Comparison of ENCODE assay signal across 9 mouse cellular contexts in genomic region chr11:78152299-78153231, GRCm38 (mm10). TPM values are rescaled to one million over a fixed set of nuclear protein-coding genes. Genes with fewer than 3 reads are reported as not detected.
DNase-seq lines count a peak whose midpoint lies in the region; ATAC-seq lines count a peak whose summit lies in the region.
"Had no signal": no experiment of that assay in that cellular context is flagged by ENCODE, and none has a peak within 500 bp of the region (broad histone marks: within the 10 kb centered on the region; RNA-seq: fewer than 3 reads in every experiment).

No protein-coding gene starts in this region.

- no peaks in the 10 kb centered on the region for H3K27me3 ChIP-seq in neural tube, embryonic 12.5 days (replicated peaks)
- no peaks in the 10 kb centered on the region for H3K27me3 ChIP-seq in forebrain, embryonic 15.5 days
- no peaks in the 10 kb centered on the region for H3K27me3 ChIP-seq in neural tube, embryonic 13.5 days
- H3K27me3 ChIP-seq: Patski had no signal

- no peaks in the 10 kb centered on the region for H3K9me3 ChIP-seq in neural tube, embryonic 12.5 days
- H3K9me3 ChIP-seq in forebrain, embryonic 15.5 days, result no peaks in the 10 kb centered on the region
- H3K9me3 ChIP-seq in neural tube, embryonic 13.5 days, result no peaks in the 10 kb centered on the region

- H3K4me1 ChIP-seq in neural tube, embryonic 12.5 days, result peaks cover 11% of the 10 kb centered on the region; the same call in 1 of the 2 replicates
- H3K4me1 ChIP-seq in forebrain, embryonic 15.5 days, result peaks cover 29% of the 10 kb centered on the region
- peaks cover 46% of the 10 kb centered on the region for H3K4me1 ChIP-seq in neural tube, embryonic 13.5 days (replicated peaks)

- DNase-seq in neural tube, embryonic 10.5 days (ENCODE audit: extremely low spot score, low spot score), result no peak
- DNase-seq in heart, postnatal 4 days, result peak; percentile 75
- peak; percentile 84 to 86 for DNase-seq in layer of hippocampus, postnatal 36 days
- DNase-seq in thymus, postnatal 10 days (ENCODE audit: low spot score in 2 of 2), result no peak

- peak; percentile 33; the same call in 1 of the 2 replicates for ATAC-seq in neural tube, embryonic 12.5 days (ENCODE audit: low FRiP score, low read depth)
- ATAC-seq in forebrain, embryonic 15.5 days (replicated peaks), result peak; percentile 89
- ATAC-seq in neural tube, embryonic 13.5 days (ENCODE audit: low read depth), result peak; percentile 75
- no peak for ATAC-seq in activated CD4-positive, CD25-positive, alpha-beta regulatory T cell, adult 4 months
- ATAC-seq: Patski had no signal

- no peak overlapping the region for H3K9ac ChIP-seq in neural tube, embryonic 12.5 days
- no peak overlapping the region for H3K9ac ChIP-seq in forebrain, embryonic 15.5 days (replicated peaks)
- peak overlapping the region; percentile 35; the same call in 1 of the 2 replicates for H3K9ac ChIP-seq in neural tube, embryonic 13.5 days

- H3K36me3 ChIP-seq in neural tube, embryonic 12.5 days, result peaks cover 74% of the 10 kb centered on the region
- H3K36me3 ChIP-seq in forebrain, embryonic 15.5 days, result peaks cover 45% of the 10 kb centered on the region
- peaks cover 74% of the 10 kb centered on the region for H3K36me3 ChIP-seq in neural tube, embryonic 13.5 days

- peak overlapping the region; percentile 37; the same call in 1 of the 2 replicates for H3K27ac ChIP-seq in neural tube, embryonic 12.5 days
- H3K27ac ChIP-seq in forebrain, embryonic 15.5 days (replicated peaks), result peak overlapping the region; percentile 82
- H3K27ac ChIP-seq in neural tube, embryonic 13.5 days (replicated peaks), result peak overlapping the region; percentile 85

- no peak overlapping the region for H3K4me2 ChIP-seq in neural tube, embryonic 12.5 days (replicated peaks)
- no peak overlapping the region for H3K4me2 ChIP-seq in forebrain, embryonic 15.5 days (replicated peaks)
- peak overlapping the region; percentile 6; the same call in 1 of the 2 replicates for H3K4me2 ChIP-seq in neural tube, embryonic 13.5 days

- no peak overlapping the region for H3K4me3 ChIP-seq in neural tube, embryonic 12.5 days
- H3K4me3 ChIP-seq in forebrain, embryonic 15.5 days, result no peak overlapping the region
- no peak overlapping the region for H3K4me3 ChIP-seq in neural tube, embryonic 13.5 days

- WGBS in neural tube, embryonic 12.5 days, result 59% methylated on average over 9 of the region's 9 CpGs
- WGBS in forebrain, embryonic 15.5 days, result 23% methylated on average over 9 of the region's 9 CpGs
- 35% methylated on average over 9 of the region's 9 CpGs for WGBS in neural tube, embryonic 13.5 days

RNA-seq across cellular contexts. Expression of gene Traf4, which starts 12.8 kb away (rescaled TPM):
- 153 and 174 TPM in 2 replicates for polyA plus RNA-seq in neural tube, embryonic 12.5 days (2016; fragmentation: Nextera tagmentation; extraction: Ambion mirVana)
- polyA plus RNA-seq in forebrain, embryonic 15.5 days (2015; fragmentation: Nextera tagmentation; extraction: Ambion mirVana), result 121 TPM in 2 replicates
- 10 to 100 TPM; 25.8 to 27.5 TPM for total RNA-seq in heart, postnatal 4 days (2021)
- 10 to 100 TPM; 10.9 to 15.0 TPM for total RNA-seq in layer of hippocampus, postnatal 36 days (2021)
- 128 and 131 TPM in 2 replicates for polyA plus RNA-seq in neural tube, embryonic 13.5 days (2015; fragmentation: Nextera tagmentation; extraction: Ambion mirVana)
- polyA plus RNA-seq in activated CD4-positive, CD25-positive, alpha-beta regulatory T cell, adult 4 months (2017; shearing (Covaris generic)), result 1 to 10 TPM; 3.4 to 5.0 TPM

RNA-seq across cellular contexts. Expression of gene Nek8, which starts 23.9 kb away (rescaled TPM):
- 10.2 and 11.1 TPM in 2 replicates for polyA plus RNA-seq in neural tube, embryonic 12.5 days (2016; fragmentation: Nextera tagmentation; extraction: Ambion mirVana)
- 4.8 and 5.7 TPM in 2 replicates for polyA plus RNA-seq in forebrain, embryonic 15.5 days (2015; fragmentation: Nextera tagmentation; extraction: Ambion mirVana)
- 1 to 10 TPM; 7.7 to 8.6 TPM for total RNA-seq in heart, postnatal 4 days (2021)
- 1 to 10 TPM; 2.4 to 2.5 TPM for total RNA-seq in layer of hippocampus, postnatal 36 days (2021)
- 8.2 and 8.3 TPM in 2 replicates for polyA plus RNA-seq in neural tube, embryonic 13.5 days (2015; fragmentation: Nextera tagmentation; extraction: Ambion mirVana)
- polyA plus RNA-seq in activated CD4-positive, CD25-positive, alpha-beta regulatory T cell, adult 4 months (2017; shearing (Covaris generic)), result 10 to 100 TPM in 1 of 2 experiments, 1 to 10 TPM in 1; 9.4 to 13.2 TPM

RNA-seq across cellular contexts. Expression of gene Tlcd1, which starts 23.9 kb away (rescaled TPM):
- 8.2 and 10.5 TPM in 2 replicates for polyA plus RNA-seq in neural tube, embryonic 12.5 days (2016; fragmentation: Nextera tagmentation; extraction: Ambion mirVana)
- polyA plus RNA-seq in forebrain, embryonic 15.5 days (2015; fragmentation: Nextera tagmentation; extraction: Ambion mirVana), result 4.4 and 5.0 TPM in 2 replicates
- total RNA-seq in heart, postnatal 4 days (2021), result 1 to 10 TPM; 8.4 to 9.8 TPM
- total RNA-seq in layer of hippocampus, postnatal 36 days (2021), result 10 to 100 TPM; 22.3 to 24.0 TPM
- polyA plus RNA-seq in neural tube, embryonic 13.5 days (2015; fragmentation: Nextera tagmentation; extraction: Ambion mirVana), result 10.2 and 11.1 TPM in 2 replicates
- 1 to 10 TPM; 2.3 to 4.3 TPM for polyA plus RNA-seq in activated CD4-positive, CD25-positive, alpha-beta regulatory T cell, adult 4 months (2017; shearing (Covaris generic))

RNA-seq across cellular contexts. Expression of gene Rpl23a, which starts 30.8 kb away (rescaled TPM):
- polyA plus RNA-seq in neural tube, embryonic 12.5 days (2016; fragmentation: Nextera tagmentation; extraction: Ambion mirVana), result 895 and 982 TPM in 2 replicates
- 896 and 935 TPM in 2 replicates for polyA plus RNA-seq in forebrain, embryonic 15.5 days (2015; fragmentation: Nextera tagmentation; extraction: Ambion mirVana)
- total RNA-seq in heart, postnatal 4 days (2021), result 1,000 to 10,000 TPM; 1,082 to 1,148 TPM
- total RNA-seq in layer of hippocampus, postnatal 36 days (2021), result 100 to 1,000 TPM; 714 to 715 TPM
- polyA plus RNA-seq in neural tube, embryonic 13.5 days (2015; fragmentation: Nextera tagmentation; extraction: Ambion mirVana), result 930 and 991 TPM in 2 replicates
- 1,000 to 10,000 TPM; 3,988 to 4,036 TPM for polyA plus RNA-seq in activated CD4-positive, CD25-positive, alpha-beta regulatory T cell, adult 4 months (2017; shearing (Covaris generic))

RNA-seq across cellular contexts. Expression of gene Rab34, which starts 35.7 kb away (rescaled TPM):
- polyA plus RNA-seq in neural tube, embryonic 12.5 days (2016; fragmentation: Nextera tagmentation; extraction: Ambion mirVana), result 71.0 and 76.5 TPM in 2 replicates
- 55.9 and 56.3 TPM in 2 replicates for polyA plus RNA-seq in forebrain, embryonic 15.5 days (2015; fragmentation: Nextera tagmentation; extraction: Ambion mirVana)
- total RNA-seq in heart, postnatal 4 days (2021), result 10 to 100 TPM; 25.2 to 28.0 TPM
- 10 to 100 TPM; 26.8 to 28.5 TPM for total RNA-seq in layer of hippocampus, postnatal 36 days (2021)
- 58.8 and 60.3 TPM in 2 replicates for polyA plus RNA-seq in neural tube, embryonic 13.5 days (2015; fragmentation: Nextera tagmentation; extraction: Ambion mirVana)
- not detected for polyA plus RNA-seq in activated CD4-positive, CD25-positive, alpha-beta regulatory T cell, adult 4 months (2017; shearing (Covaris generic))

Comparison
In these comparisons a context has a peak if more than half of its experiments do, and no peak if none do; other contexts are left out.
1. DNase-seq: peak in heart, postnatal 4 days (single experiment) and layer of hippocampus, postnatal 36 days (2 of 2); none in neural tube, embryonic 10.5 days (single experiment) and thymus, postnatal 10 days (0 of 2).
2. RNA of gene Traf4, which starts 12.8 kb away (polyA plus RNA-seq): 153 to 174 TPM in neural tube, embryonic 12.5 days, 128 to 131 TPM in neural tube, embryonic 13.5 days and 121 TPM in forebrain, embryonic 15.5 days; 3.4 to 5.0 TPM in activated CD4-positive, CD25-positive, alpha-beta regulatory T cell, adult 4 months; every median in the first group is over 10 times any median in the second.
3. Peak in every context shown above with its lines, with median percentiles within 50 percentile points of each other: H3K27ac ChIP-seq.